Mouse (Mus musculus): Measurements from ENCODE around the gene Sh2d1a. TPM values are rescaled to one million over a fixed set of nuclear protein-coding genes. Genes with fewer than 3 reads are reported as not detected.

Sh2d1a gene
- polyA plus RNA-seq, 1 experiment from 2014 or later, result 3.5 TPM

DNA sequence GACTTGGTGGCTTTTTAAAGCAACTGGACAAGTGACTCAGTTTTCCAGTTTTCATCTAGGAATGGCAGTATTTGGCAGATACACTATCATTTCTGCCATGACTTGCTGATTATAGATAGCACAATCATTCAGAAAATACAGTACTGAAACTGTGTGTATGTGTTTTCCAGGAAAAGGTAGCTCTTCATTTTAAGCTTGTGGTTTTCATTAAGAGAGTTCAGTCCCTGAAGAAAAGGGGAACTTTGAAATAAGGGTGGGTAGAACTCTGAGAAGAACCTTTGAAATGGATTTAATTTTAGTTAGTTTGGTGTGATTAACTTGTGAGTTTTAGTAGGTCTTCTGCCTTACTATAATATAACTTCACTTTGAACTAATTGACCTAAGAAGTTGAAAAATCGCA lies 42.8 kb downstream of the Sh2d1a start:
- 83% methylated on average over 1 of the region's 1 CpGs for WGBS
- Histone ChIP-seq H3K4me1 (replicated peaks) (0 out of 2 replicates have a peak, but pooled peaks cover 2% of the 10 kb centered on the region), H3K4me3 (replicated peaks) (no peak overlapping the region), H3K27me3 (no peaks in the 10 kb centered on the region), H3K27ac (no peak overlapping the region), H3K36me3 (no peaks in the 10 kb centered on the region), H3K9me3 (no peaks in the 10 kb centered on the region), H3K4me2 (replicated peaks) (no peak overlapping the region), H3K9ac (replicated peaks) (no peak overlapping the region)
- no peak for ATAC-seq

DNA sequence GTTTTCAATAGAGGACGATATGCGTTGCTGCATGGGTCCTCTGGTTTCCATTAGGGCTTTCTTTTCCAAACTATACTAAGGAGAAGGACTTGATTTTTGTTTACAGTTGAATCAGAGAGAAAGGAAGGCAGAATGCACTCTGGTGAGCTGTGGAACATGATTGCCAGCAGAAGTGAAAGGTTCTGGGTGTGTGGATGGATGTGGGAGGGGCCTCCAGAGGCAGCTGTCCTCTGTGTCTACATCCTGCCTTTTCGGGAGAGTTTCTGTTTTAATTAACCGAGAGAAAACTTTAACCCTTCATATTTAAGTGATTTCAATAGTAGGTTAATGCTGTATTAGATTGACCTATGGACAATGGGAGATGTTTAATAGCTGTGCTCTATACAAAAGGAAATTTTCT lies 46.3 kb downstream of the Sh2d1a start:
- Histone ChIP-seq H3K4me2 (replicated peaks) (no peak overlapping the region), H3K9ac (replicated peaks) (no peak overlapping the region), H3K4me3 (replicated peaks) (no peak overlapping the region), H3K27ac (no peak overlapping the region), H3K36me3 (no peaks in the 10 kb centered on the region), H3K9me3 (no peaks in the 10 kb centered on the region), H3K27me3 (no peaks in the 10 kb centered on the region), H3K4me1 (replicated peaks) (no peaks in the 10 kb centered on the region)
- 75% methylated on average over 4 of the region's 4 CpGs for WGBS
- no peak for ATAC-seq

GRCm38 (mm10) chrX:42557284-42557683 lies 55.0 kb downstream of the Sh2d1a start:
- H3K27ac ChIP-seq, result no peak overlapping the region
- H3K9ac ChIP-seq (replicated peaks), result no peak overlapping the region
- no peaks in the 10 kb centered on the region for H3K27me3 ChIP-seq
- no peaks in the 10 kb centered on the region for H3K4me1 ChIP-seq (replicated peaks)
- H3K9me3 ChIP-seq, result no peaks in the 10 kb centered on the region
- no peak overlapping the region for H3K4me2 ChIP-seq (replicated peaks)
- H3K4me3 ChIP-seq (replicated peaks), result no peak overlapping the region
- no peaks in the 10 kb centered on the region for H3K36me3 ChIP-seq
- WGBS, result 28% methylated on average over 7 of the region's 7 CpGs
- no peak for ATAC-seq

DNA sequence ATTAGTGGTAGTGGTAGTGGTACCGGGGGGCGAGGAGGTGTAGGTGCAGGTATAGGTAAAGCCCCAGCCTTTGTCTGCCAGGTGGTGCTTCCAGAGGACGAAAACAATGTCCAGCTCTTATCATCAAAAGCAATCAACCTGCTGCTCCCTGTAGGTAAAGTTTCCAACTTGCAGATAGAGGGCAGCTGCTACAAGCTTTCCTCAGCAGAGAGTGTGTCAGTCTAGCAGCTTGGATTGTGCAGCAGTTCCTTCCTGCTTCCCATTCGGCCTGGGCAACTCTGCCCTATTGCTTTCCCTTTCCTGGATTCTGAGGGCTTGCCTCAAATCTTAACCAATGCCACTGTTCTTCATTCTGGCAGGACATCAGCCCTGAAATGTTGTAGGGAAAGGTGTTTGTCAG lies 56.4 kb downstream of the Sh2d1a start:
- H3K36me3 ChIP-seq, result no peaks in the 10 kb centered on the region
- WGBS, result 77% methylated on average over 4 of the region's 4 CpGs
- no peak for ATAC-seq
- H3K4me3 ChIP-seq (replicated peaks), result no peak overlapping the region
- H3K4me2 ChIP-seq (replicated peaks), result no peak overlapping the region
- no peaks in the 10 kb centered on the region for H3K4me1 ChIP-seq (replicated peaks)
- no peak overlapping the region for H3K27ac ChIP-seq
- no peaks in the 10 kb centered on the region for H3K27me3 ChIP-seq
- no peak overlapping the region for H3K9ac ChIP-seq (replicated peaks)
- no peaks in the 10 kb centered on the region for H3K9me3 ChIP-seq

Other genes with a start within 250 kb of the Sh2d1a start
- gene Tex13c2, start 12.8 kb upstream of the Sh2d1a start, polyA plus RNA-seq (2015; fragmentation: Nextera tagmentation; extraction: Ambion mirVana), result not detected in 2 replicates

All from midbrain, embryonic 13.5 days (tissue).